Mouse (Mus musculus) gastrocnemius, postnatal 4 days (tissue): ENCODE data around the gene Cngb1. TPM values are rescaled to one million over a fixed set of nuclear protein-coding genes. Genes with fewer than 3 reads are reported as not detected.
"Not testable (repeated sequence)": the region's sequence is repeated elsewhere in the genome, so short reads cannot be mapped to it uniquely, and the experiment has no call there.

Experiments
- DNase-seq, 2 experiments: peaks; one replicate each; pipeline ENCODE4 v3.0.0; 2021 to 2022; ENCODE audit warnings: low spot score in 2 of 2, mixed read lengths in 2 of 2
- total RNA-seq, 2 experiments: library from RNA; stranded (reverse); gene quantifications; 2 replicates each; pipeline ENCODE4 v1.2.3; 2021

Gene Cngb1
- total RNA-seq, 2 experiments from 2014 or later, result 1.3 to 1.5 TPM

GRCm38 (mm10) chr8:95252056-95252455 lies 54.3 kb downstream of the Cngb1 start:
- DNase-seq, result no peak

DNA sequence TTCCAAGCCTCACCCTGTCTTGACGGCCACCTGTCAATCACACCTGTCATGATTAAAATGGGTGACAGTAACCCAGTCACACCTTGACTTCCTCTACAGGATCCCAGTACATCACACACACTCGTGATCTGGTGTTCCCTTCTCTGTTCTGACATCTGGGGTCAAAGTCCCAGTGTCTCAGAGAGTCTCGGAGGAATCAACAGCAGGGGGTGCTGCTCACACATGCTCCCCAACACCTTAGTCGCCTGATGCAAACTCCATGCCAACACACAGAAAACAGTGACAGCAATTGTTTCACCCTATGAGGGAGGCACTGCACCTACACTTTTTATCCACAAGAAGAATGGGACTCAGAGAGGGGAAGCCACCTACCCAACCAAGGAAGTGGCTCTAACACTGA lies 56.5 kb downstream of the Cngb1 start:
- DNase-seq, result no peak

- DNase-seq, result no peak
Measured at GRCm38 (mm10) chr8:95247277-95247676, 59.1 kb downstream of the Cngb1 start.

DNA sequence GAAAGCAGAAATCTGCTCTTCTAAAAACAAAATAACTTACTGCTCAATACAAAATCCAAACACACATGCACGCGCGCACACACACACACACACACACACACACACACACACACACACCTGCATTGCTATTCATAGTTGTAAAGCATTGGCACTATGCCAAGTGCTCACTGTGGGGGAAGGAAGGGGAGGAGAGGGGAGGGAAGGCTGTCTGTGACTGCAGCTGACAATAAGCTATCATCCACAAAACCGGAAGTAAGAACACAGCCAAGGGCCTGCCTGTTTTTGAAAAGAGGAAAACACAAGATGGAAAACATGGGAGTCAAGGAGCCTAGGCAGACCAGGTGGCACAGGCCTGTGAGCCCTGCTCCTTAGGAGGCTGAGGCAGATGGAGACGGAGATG lies 61.2 kb downstream of the Cngb1 start:
- DNase-seq, result peak in 1 of 2 experiments; percentile 34

- no peak for DNase-seq
Measured at GRCm38 (mm10) chr8:95243853-95244252, 62.5 kb downstream of the Cngb1 start.

DNA sequence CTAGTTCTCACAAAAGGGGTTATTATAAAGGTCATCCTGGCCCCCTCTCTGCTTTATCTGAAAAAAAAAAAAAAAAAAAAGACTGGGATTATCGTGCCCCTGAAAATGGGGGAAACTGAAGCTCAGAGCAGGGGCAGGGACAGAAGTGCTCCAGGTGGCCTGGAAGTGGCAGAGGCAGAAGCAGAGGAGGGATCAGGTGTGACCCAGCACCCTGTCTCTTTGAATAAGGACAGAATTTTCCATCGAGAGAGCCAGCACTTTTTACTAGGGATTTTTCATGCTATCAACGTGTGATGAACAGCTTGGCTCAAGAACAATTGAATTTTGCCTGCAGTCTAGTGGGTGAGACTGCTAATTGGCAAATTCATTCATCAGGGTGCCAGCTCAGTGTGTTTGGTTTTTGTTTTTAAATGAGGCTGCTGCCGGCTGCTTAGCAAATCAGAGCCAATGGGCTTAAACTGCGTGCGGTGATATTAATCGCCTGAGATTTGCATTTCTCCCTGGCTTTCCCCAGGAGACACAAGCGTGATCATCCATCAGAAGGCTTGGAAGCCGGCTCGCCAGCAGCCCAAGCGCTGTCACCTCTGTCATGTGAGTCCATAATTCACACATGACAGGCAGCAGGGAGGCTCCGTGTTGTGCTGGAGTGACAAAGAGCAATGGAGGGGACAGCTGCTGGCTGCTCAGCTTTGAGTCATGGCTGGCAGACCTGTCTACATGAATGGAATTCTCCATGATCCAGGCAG lies 63.4 kb downstream of the Cngb1 start:
- peak in 1 of 2 experiments; percentile 26 for DNase-seq

GRCm38 (mm10) chr8:95242099-95242825 lies 64.1 kb downstream of the Cngb1 start:
- no peak for DNase-seq

GRCm38 (mm10) chr8:95235683-95236082 lies 70.7 kb downstream of the Cngb1 start:
- DNase-seq, result peak; percentile 52 to 66

- not testable (repeated sequence) for DNase-seq
Measured at GRCm38 (mm10) chr8:95230086-95230485, 76.3 kb downstream of the Cngb1 start.

- DNase-seq, result no peak
Measured at GRCm38 (mm10) chr8:95227151-95227468, 79.3 kb downstream of the Cngb1 start.

GRCm38 (mm10) chr8:95226251-95227150 lies 79.9 kb downstream of the Cngb1 start:
- DNase-seq, result no peak

DNA sequence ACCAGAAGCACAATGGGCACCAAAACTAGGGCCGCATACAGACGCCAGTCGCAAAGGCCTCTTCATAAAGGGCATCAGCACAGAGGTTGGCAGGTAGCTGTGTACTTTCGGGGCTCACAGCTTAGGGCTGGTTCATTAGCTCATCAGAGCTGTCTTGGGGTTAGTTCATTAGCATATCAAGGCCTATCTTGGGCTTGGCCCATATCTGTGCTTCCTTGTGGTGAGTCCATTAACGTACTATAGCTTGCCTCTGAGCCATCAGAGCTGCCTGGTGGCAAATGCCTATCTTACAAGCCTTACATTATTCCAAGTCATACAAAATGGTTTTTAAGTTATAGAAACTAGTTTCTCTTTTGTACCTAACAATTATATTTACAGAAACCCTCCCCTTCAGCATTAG lies 82.4 kb downstream of the Cngb1 start:
- no peak for DNase-seq

DNA sequence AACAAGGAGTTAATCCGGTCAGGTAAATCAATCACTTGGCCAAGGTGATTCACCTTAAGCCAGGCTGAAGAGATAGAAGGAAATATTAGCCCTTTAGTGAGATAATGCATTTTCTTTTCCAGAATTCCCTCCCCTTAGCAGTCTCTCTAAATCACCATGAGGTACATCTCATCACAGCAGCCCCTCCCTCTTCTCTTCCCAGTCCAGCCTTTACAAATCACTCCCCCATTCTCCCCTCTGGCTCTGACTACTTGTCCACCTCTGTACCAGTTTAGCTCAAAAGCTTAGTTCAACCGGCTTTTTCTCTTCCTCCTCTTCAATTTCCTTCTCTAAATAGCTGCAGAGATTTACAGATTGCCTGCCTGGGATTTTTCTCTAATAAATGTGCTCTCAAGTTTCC lies 85.3 kb downstream of the Cngb1 start:
- no peak for DNase-seq

GRCm38 (mm10) chr8:95220571-95220998 lies 85.8 kb downstream of the Cngb1 start:
- no peak for DNase-seq

DNA sequence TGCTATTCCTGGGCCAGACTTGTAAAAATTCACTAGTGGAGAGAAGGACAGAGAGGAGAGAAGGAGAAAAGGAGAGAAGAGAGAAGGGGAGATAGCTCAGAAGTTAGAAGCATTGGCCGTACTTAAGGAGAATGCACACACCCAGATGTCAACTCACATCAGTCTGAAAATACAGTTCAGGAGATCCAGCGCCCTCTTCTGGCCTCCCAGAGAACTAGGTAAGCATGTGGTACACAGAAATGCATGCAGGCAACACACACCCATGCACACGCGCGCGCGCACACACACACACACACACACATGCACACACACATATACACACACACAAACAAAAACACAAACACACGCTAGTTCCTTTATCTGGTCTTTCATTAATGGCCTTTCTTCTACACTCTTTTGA lies 86.8 kb downstream of the Cngb1 start:
- no peak for DNase-seq

- DNase-seq, result no peak
Measured at GRCm38 (mm10) chr8:95215709-95216360, 90.5 kb downstream of the Cngb1 start.

DNA sequence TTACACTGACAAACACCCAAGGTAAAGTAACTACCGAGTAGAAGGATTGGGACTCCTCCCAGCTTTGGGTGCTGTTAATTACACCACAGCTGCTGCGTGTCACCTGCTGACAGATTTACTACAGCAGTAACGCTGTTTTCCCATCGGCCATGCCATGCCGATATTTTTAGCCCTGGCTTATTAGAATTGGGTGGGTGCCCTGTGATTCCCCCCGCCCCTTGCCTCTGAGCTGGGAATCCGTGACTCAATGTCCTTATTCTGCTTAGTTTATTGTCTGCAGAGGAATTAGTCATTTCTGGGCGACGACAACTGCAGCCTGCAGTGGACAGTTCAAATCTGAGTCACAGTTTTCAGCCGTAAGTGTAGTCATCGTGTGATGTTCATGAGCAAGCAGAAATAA lies 96.5 kb downstream of the Cngb1 start:
- peak in 1 of 2 experiments; percentile 23 for DNase-seq

DNA sequence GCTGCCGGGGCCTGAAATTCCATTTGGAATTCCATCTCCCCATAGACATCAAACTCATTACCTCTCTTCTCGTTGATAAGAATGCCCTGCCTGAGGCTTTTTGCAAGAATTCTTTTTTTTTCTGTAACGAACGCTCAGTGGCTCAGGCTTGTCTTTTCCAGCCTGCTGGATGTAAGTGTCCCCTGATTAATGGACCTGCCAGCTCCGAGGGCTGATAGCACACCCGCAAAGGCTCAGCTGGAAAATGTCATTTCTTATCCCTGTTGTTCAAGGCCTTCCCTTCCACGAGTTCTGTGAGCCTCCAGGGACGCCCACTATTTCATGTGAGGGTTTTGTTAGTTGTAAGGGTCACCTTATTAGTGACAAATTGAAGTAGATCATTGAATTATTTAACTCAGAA lies 100.4 kb downstream of the Cngb1 start:
- DNase-seq, result no peak

GRCm38 (mm10) chr8:95204039-95204380 lies 102.4 kb downstream of the Cngb1 start:
- DNase-seq, result peak; percentile 63 to 67

GRCm38 (mm10) chr8:95203326-95204038 lies 102.9 kb downstream of the Cngb1 start:
- no peak for DNase-seq
